Mouse (Mus musculus) forebrain, embryonic 11.5 days (tissue): ENCODE results near the gene Tubb2b. TPM values are rescaled to one million over a fixed set of nuclear protein-coding genes. Genes with fewer than 3 reads are reported as not detected.
A peak's percentile ranks its signal among the peaks of the same experiment; 100 is the strongest.

Experiments used
- ATAC-seq: fragments of 200-750 bp; cut with Nextera tagmentation; replicated peaks from 2 replicates; pipeline ENCODE4 v1.8.0; 2017; ENCODE audit warnings: moderate TSS enrichment; ENCODE audit not compliant: low FRiP score
- DNase-seq: peaks from one replicate; pipeline ENCODE4 v3.0.0-alpha.2; 2017; ENCODE audit warnings: low spot score
- H3K27ac ChIP-seq: fragments of 300-500 bp; sonication (generic); 2 replicates; pipeline ENCODE4 v1.5.1; 2014; ENCODE audit warnings: low read depth, low read length
- H3K27me3 ChIP-seq: fragments of 300-500 bp; sonication (generic); 2 replicates; pipeline ENCODE4 v1.6.1; 2014; ENCODE audit warnings: mild to moderate bottlenecking, low read length, mixed read lengths; ENCODE audit not compliant: control insufficient read depth, insufficient read depth
- H3K36me3 ChIP-seq: fragments of 300-500 bp; sonication (generic); 2 replicates; pipeline ENCODE4 v1.6.1; 2014; ENCODE audit warnings: mild to moderate bottlenecking, low read length, moderate library complexity, mixed read lengths; ENCODE audit not compliant: control insufficient read depth, insufficient read depth
- H3K4me1 ChIP-seq: fragments of 300-500 bp; sonication (generic); replicated peaks from 2 replicates; pipeline ENCODE4 v1.6.1; 2014; ENCODE audit warnings: low read length, mixed read lengths; ENCODE audit not compliant: control insufficient read depth, insufficient read depth
- H3K4me2 ChIP-seq: fragments of 300-500 bp; sonication (generic); 2 replicates; pipeline ENCODE4 v1.6.1; 2014; ENCODE audit warnings: low read depth, mild to moderate bottlenecking, low read length, moderate library complexity, mixed read lengths; ENCODE audit not compliant: severe bottlenecking
- H3K4me3 ChIP-seq: fragments of 300-500 bp; sonication (generic); 2 replicates; pipeline ENCODE4 v1.5.1; 2014; ENCODE audit warnings: low read depth, low read length
- H3K9ac ChIP-seq: fragments of 300-500 bp; sonication (generic); 2 replicates; pipeline ENCODE4 v1.6.1; 2014; ENCODE audit warnings: low read length
- H3K9me3 ChIP-seq: fragments of 300-500 bp; sonication (generic); 2 replicates; pipeline ENCODE4 v1.6.1; 2016; ENCODE audit warnings: low read length, mixed read lengths; ENCODE audit not compliant: control insufficient read depth
- WGBS: fragments of 180-500 bp; shearing (Covaris S2); extraction: QIAGEN DNeasy Blood & Tissue Kit; methylation state at CpG from one replicate; pipeline ENCODE4 v1.1.7; 2014; 5-methylcytosine and 5-hydroxymethylcytosine counted together
- polyA plus RNA-seq: library from polyadenylated mRNA; unstranded; fragments of >200 nt; fragmentation: Nextera tagmentation; extraction: Ambion mirVana; gene quantifications from 2 replicates; pipeline ENCODE4 v1.2.1, GENCODE M21; 2014

Tubb2b gene
- polyA plus RNA-seq, 1 experiment from 2014 or later = 232 TPM

- 0% methylated on average over 15 of the region's 15 CpGs for WGBS
- H3K4me1 ChIP-seq = peaks cover 14% of the 10 kb centered on the region
- peak overlapping the region; percentile 93 for H3K4me3 ChIP-seq
- DNase-seq = peak; percentile 66
- peak overlapping the region; percentile 100 for H3K27ac ChIP-seq
- H3K27me3 ChIP-seq = no peaks in the 10 kb centered on the region
- H3K4me2 ChIP-seq = peak overlapping the region; percentile 80
- peaks cover 2% of the 10 kb centered on the region; the same call in 1 of the 2 replicates for H3K36me3 ChIP-seq
- no peak for ATAC-seq
- no peaks in the 10 kb centered on the region for H3K9me3 ChIP-seq
- H3K9ac ChIP-seq = peak overlapping the region; percentile 94
These were observed 2.0 kb upstream of the Tubb2b start for GRCm38 (mm10) chr13:34132299-34132698.

- peak; percentile 40 for ATAC-seq
- peak overlapping the region; percentile 100 for H3K27ac ChIP-seq
- peak; percentile 88 for DNase-seq
- peak overlapping the region; percentile 93 for H3K4me3 ChIP-seq
- 0% methylated on average over 10 of the region's 10 CpGs for WGBS
- no peaks in the 10 kb centered on the region for H3K27me3 ChIP-seq
- peaks cover 14% of the 10 kb centered on the region for H3K4me1 ChIP-seq
- peak overlapping the region; percentile 94 for H3K9ac ChIP-seq
- peak overlapping the region; percentile 80 for H3K4me2 ChIP-seq
- peaks cover 3% of the 10 kb centered on the region; the same call in 1 of the 2 replicates for H3K36me3 ChIP-seq
- no peaks in the 10 kb centered on the region for H3K9me3 ChIP-seq
These were observed 1.4 kb upstream of the Tubb2b start for GRCm38 (mm10) chr13:34131708-34132060.

GRCm38 (mm10) chr13:34131011-34131707, 893 bp upstream of the Tubb2b start:
- Histone ChIP-seq H3K9ac (peak overlapping the region; percentile 94), H3K4me3 (peak overlapping the region; percentile 93), H3K4me1 (peaks cover 14% of the 10 kb centered on the region), H3K27me3 (no peaks in the 10 kb centered on the region), H3K36me3 (peaks cover 6% of the 10 kb centered on the region; the same call in 1 of the 2 replicates), H3K4me2 (peak overlapping the region; percentile 80), H3K9me3 (no peaks in the 10 kb centered on the region), H3K27ac (peak overlapping the region; percentile 100)
- peak; percentile 93 for DNase-seq
- under 1% methylated on average over 24 of the region's 24 CpGs for WGBS
- ATAC-seq = peak; percentile 69

GRCm38 (mm10) chr13:34129485-34130225, 611 bp downstream of the Tubb2b start:
- Histone ChIP-seq H3K4me2 (peak overlapping the region; percentile 80), H3K36me3 (peaks cover 13% of the 10 kb centered on the region; the same call in 1 of the 2 replicates), H3K9ac (peak overlapping the region; percentile 94), H3K4me1 (peaks cover 19% of the 10 kb centered on the region; the same call in 1 of the 2 replicates), H3K4me3 (peak overlapping the region; percentile 93), H3K27me3 (no peaks in the 10 kb centered on the region), H3K27ac (peak overlapping the region; percentile 100), H3K9me3 (no peaks in the 10 kb centered on the region)
- ATAC-seq = 0 out of 2 replicates have a peak, but pooled peaks have one; percentile 8
- WGBS = under 1% methylated on average over 31 of the region's 31 CpGs
- peak; percentile 85 for DNase-seq

- DNase-seq = no peak
- Histone ChIP-seq H3K9me3 (no peaks in the 10 kb centered on the region), H3K4me1 (peaks cover 19% of the 10 kb centered on the region; the same call in 1 of the 2 replicates), H3K27me3 (no peaks in the 10 kb centered on the region), H3K9ac (peak overlapping the region; percentile 94), H3K27ac (no peak overlapping the region; the same call in 1 of the 2 replicates), H3K4me2 (peak overlapping the region; percentile 80), H3K4me3 (peak overlapping the region; percentile 93), H3K36me3 (peaks cover 17% of the 10 kb centered on the region; the same call in 1 of the 2 replicates)
- 59% methylated on average over 7 of the region's 9 CpGs for WGBS
- ATAC-seq = no peak
These were observed 1.8 kb downstream of the Tubb2b start for GRCm38 (mm10) chr13:34128276-34129114.

GRCm38 (mm10) chr13:34125711-34126110, 4.6 kb downstream of the Tubb2b start:
- no peak for DNase-seq
- H3K4me2 ChIP-seq = peak overlapping the region; percentile 48
- no peak overlapping the region for H3K27ac ChIP-seq
- H3K9me3 ChIP-seq = no peaks in the 10 kb centered on the region
- ATAC-seq = no peak
- H3K36me3 ChIP-seq = peaks cover 17% of the 10 kb centered on the region; the same call in 1 of the 2 replicates
- 85% methylated on average over 4 of the region's 4 CpGs for WGBS
- peaks cover 10% of the 10 kb centered on the region; the same call in 1 of the 2 replicates for H3K4me1 ChIP-seq
- H3K4me3 ChIP-seq = peak overlapping the region; percentile 26; the same call in 1 of the 2 replicates
- H3K27me3 ChIP-seq = no peaks in the 10 kb centered on the region
- peak overlapping the region; percentile 12; the same call in 1 of the 2 replicates for H3K9ac ChIP-seq

- Histone ChIP-seq H3K9ac (no peak overlapping the region), H3K4me2 (no peak overlapping the region), H3K9me3 (no peaks in the 10 kb centered on the region), H3K27me3 (no peaks in the 10 kb centered on the region), H3K4me3 (no peak overlapping the region), H3K36me3 (peaks cover 9% of the 10 kb centered on the region; the same call in 1 of the 2 replicates), H3K4me1 (peaks cover 9% of the 10 kb centered on the region; the same call in 1 of the 2 replicates), H3K27ac (no peak overlapping the region)
- WGBS = 94% methylated on average over 2 of the region's 2 CpGs
- no peak for ATAC-seq
- no peak for DNase-seq
These were observed 9.7 kb downstream of the Tubb2b start for GRCm38 (mm10) chr13:34120536-34120935.

- WGBS = 87% methylated on average over 4 of the region's 4 CpGs
These were observed 10.9 kb downstream of the Tubb2b start for GRCm38 (mm10) chr13:34119406-34119805.

More at GRCm38 (mm10) chr13:34119406-34119805, 10.9 kb downstream of the Tubb2b start:
- Histone ChIP-seq H3K27me3 (no peaks in the 10 kb centered on the region), H3K9me3 (no peaks in the 10 kb centered on the region), H3K9ac (no peak overlapping the region), H3K4me3 (no peak overlapping the region), H3K4me1 (peaks cover under 1% of the 10 kb centered on the region; the same call in 1 of the 2 replicates), H3K27ac (no peak overlapping the region), H3K36me3 (peaks cover 4% of the 10 kb centered on the region; the same call in 1 of the 2 replicates), H3K4me2 (no peak overlapping the region)
- no peak for ATAC-seq
- no peak for DNase-seq
